Mouse (Mus musculus): ENCODE results near the gene Adgrv1. TPM values are rescaled to one million over a fixed set of nuclear protein-coding genes. Genes with fewer than 3 reads are reported as not detected.

The Adgrv1 gene
- polyA plus RNA-seq (2017; shearing (Covaris generic)): 1.2 TPM

GRCm38 (mm10) chr13:81632720-81633415 is at the start of gene Adgrv1:
Gene Adgrv1, minus strand, starts transcription at chr13:81633154.

GRCm38 (mm10) chr13:81657351-81658052 is 24.5 kb upstream of the Adgrv1 start, which contains the start of gene Lysmd3:
Gene Lysmd3, plus strand, starts transcription at chr13:81657663.

Other genes with a start within 250 kb of the Adgrv1 start
- gene Lysmd3, start 24.5 kb upstream of the Adgrv1 start, polyA plus RNA-seq (2017; shearing (Covaris generic)): 19.7 TPM
- gene Polr3g, start 77.9 kb upstream of the Adgrv1 start, polyA plus RNA-seq (2017; shearing (Covaris generic)): 19.0 TPM
- 19.5 TPM for gene Mblac2, start 78.2 kb upstream of the Adgrv1 start, polyA plus RNA-seq (2017; shearing (Covaris generic))
- 186 TPM for gene Cetn3, start 149.9 kb upstream of the Adgrv1 start, polyA plus RNA-seq (2017; shearing (Covaris generic))